Mouse (Mus musculus) sigmoid colon, adult 10 weeks (tissue): ENCODE data around the gene Pomgnt2. TPM values are rescaled to one million over a fixed set of nuclear protein-coding genes. Genes with fewer than 3 reads are reported as not detected.

Source experiments
- polyA plus RNA-seq: library from polyadenylated mRNA; stranded (reverse); fragments of 350-450 nt; fragmentation: Illumina TruSeq; extraction: RNeasy Lipid Tissue Mini Kit (QIAGEN cat#74804); gene quantifications from one replicate; pipeline ENCODE4 v1.2.3, GENCODE M21; 2014; ENCODE audit warnings: low read depth, low replicate concordance

Gene Pomgnt2
- polyA plus RNA-seq = not detected

GRCm38 (mm10) chr9:121997010-121997409, at the start of gene Pomgnt2:
Pomgnt2 (minus strand) TSS chr9:121997110.

GRCm38 (mm10) chr9:121950418-121951113, 46.3 kb downstream of the Pomgnt2 start, which contains the start of gene Fam198a:
Fam198a (plus strand) TSS chr9:121950988.

Other genes with a start within 250 kb of the Pomgnt2 start
- gene Zfp651, start 237.8 kb downstream of the Pomgnt2 start, polyA plus RNA-seq = 0.44 TPM
- gene Klhl40, start 219.5 kb downstream of the Pomgnt2 start, polyA plus RNA-seq = not detected
- not detected for gene Hhatl, start 204.6 kb downstream of the Pomgnt2 start, polyA plus RNA-seq
- gene Ccdc13, start 157.6 kb downstream of the Pomgnt2 start, polyA plus RNA-seq = not detected
- gene Higd1a, start 138.7 kb downstream of the Pomgnt2 start, polyA plus RNA-seq = 174 TPM
- 1.5 TPM for gene Ackr2, start 98.8 kb downstream of the Pomgnt2 start, polyA plus RNA-seq
- gene Cyp8b1, start 80.8 kb downstream of the Pomgnt2 start, polyA plus RNA-seq = not detected
- 0.50 TPM for gene Fam198a, start 46.1 kb downstream of the Pomgnt2 start, polyA plus RNA-seq
- gene Snrk, start 120.2 kb upstream of the Pomgnt2 start, polyA plus RNA-seq = 112 TPM